Mouse (Mus musculus) embryonic fibroblast, embryonic 13.5 days (primary cell): Measurements from ENCODE around the gene Abcd3.

Source experiments
- CTCF ChIP-seq: IDR thresholded peaks from 2 replicates; pipeline ENCODE4 v1.5.1; 2011; ENCODE audit warnings: mild to moderate bottlenecking, control low read depth, low read length, moderate library complexity, borderline replicate concordance; ENCODE audit not compliant: insufficient read depth
- POLR2A ChIP-seq: IDR thresholded peaks from 2 replicates; pipeline ENCODE4 v1.6.1; 2011; ENCODE audit warnings: low read depth, mild to moderate bottlenecking, control low read depth, low read length, moderate library complexity

DNA sequence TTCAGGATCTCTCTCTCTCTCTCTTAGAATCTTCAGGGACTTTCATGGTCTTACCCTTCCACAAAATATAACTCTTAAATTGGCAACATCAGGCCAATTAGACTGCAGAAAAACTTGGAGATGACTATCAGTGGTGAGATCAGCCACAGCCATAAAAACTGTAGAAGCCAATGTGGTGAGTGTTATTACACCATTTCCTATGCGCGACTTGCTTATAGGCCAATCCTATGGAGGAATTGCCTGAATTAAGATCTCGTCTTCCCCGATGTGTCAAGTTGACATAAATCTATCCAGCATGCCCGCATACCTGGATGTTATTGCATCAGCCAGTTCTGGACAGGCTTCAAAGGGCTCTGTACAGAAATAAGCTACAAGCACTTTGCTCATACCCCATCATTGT, 28.2 kb upstream of the Abcd3 start:
- TF ChIP-seq CTCF = no peak
- TF ChIP-seq POLR2A = no peak
